Comparison of ENCODE assay signal across 8 mouse cellular contexts in the genomic region with DNA sequence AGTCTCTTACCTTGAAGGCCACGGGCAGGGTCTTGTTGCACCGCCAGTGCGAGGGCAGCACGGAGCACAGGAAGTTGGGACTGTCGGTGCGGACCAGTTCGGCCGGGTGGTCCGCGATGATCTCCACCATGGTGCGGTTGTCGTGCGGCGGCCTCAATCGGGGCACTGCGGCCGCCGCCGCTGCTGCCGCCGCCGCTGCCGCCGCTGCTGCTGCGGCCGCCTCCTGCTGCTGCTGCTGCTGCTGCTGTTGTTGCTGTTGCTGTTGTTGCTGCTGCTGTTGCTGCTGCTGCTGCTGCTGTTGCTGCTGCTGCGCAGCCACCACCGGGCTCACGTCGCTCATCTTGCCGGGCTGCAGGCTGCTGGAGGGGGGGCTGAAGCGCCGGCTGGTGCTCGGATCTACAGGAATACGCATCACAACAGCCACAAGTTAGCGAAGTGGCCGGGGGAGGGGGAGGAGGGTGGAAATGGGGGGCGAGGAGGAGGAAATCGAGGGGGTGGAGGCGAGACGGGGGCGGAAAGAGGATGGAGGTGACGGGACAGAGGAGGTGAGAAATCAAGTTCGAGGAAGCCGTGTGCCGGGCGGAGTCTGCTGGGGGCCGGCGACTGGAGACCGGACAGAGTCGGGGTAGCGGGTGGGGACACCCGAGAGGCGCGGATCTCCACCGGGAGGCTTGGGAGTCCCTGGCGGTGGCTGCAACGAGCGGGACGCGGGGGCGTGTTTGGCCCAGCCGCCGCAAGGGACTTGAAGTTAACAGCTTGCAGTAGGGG. TPM values are rescaled to one million over a fixed set of nuclear protein-coding genes. Genes with fewer than 3 reads are reported as not detected.
A peak's percentile ranks its signal among the peaks of the same experiment; 100 is the strongest.
DNase-seq lines count a peak whose midpoint lies in the region; ATAC-seq lines count a peak whose summit lies in the region.

No protein-coding gene starts in this region.

- peak overlapping the region; percentile 88 for H3K4me2 ChIP-seq in forebrain, embryonic 14.5 days (ENCODE audit: low read length)
- peak overlapping the region; percentile 89 for H3K4me2 ChIP-seq in hindbrain, embryonic 12.5 days (replicated peaks)
- peak overlapping the region; percentile 90 for H3K4me2 ChIP-seq in limb, embryonic 12.5 days
- peak overlapping the region; percentile 88 for H3K4me2 ChIP-seq in midbrain, embryonic 11.5 days

- H3K9ac ChIP-seq in forebrain, embryonic 14.5 days (ENCODE audit: low read length) = peak overlapping the region; percentile 62
- peak overlapping the region; percentile 67 for H3K9ac ChIP-seq in hindbrain, embryonic 12.5 days
- peak overlapping the region; percentile 82 for H3K9ac ChIP-seq in limb, embryonic 12.5 days (replicated peaks)
- H3K9ac ChIP-seq in midbrain, embryonic 11.5 days (ENCODE audit: low read length) = peak overlapping the region; percentile 71

- H3K4me1 ChIP-seq in forebrain, embryonic 14.5 days (ENCODE audit: control insufficient read depth, insufficient read depth, low read length) = peaks cover 10% of the 10 kb centered on the region; the same call in 1 of the 2 replicates
- peaks cover 30% of the 10 kb centered on the region for H3K4me1 ChIP-seq in hindbrain, embryonic 12.5 days
- peaks cover 38% of the 10 kb centered on the region for H3K4me1 ChIP-seq in limb, embryonic 12.5 days (replicated peaks)
- peaks cover 19% of the 10 kb centered on the region for H3K4me1 ChIP-seq in midbrain, embryonic 11.5 days (ENCODE audit: control insufficient read depth, insufficient read depth, low read length)

- WGBS in forebrain, embryonic 14.5 days = under 1% methylated on average over 48 of the region's 64 CpGs
- under 1% methylated on average over 47 of the region's 64 CpGs for WGBS in hindbrain, embryonic 12.5 days
- under 1% methylated on average over 63 of the region's 64 CpGs for WGBS in limb, embryonic 12.5 days
- under 1% methylated on average over 59 of the region's 64 CpGs for WGBS in midbrain, embryonic 11.5 days

- no peaks in the 10 kb centered on the region for H3K9me3 ChIP-seq in forebrain, embryonic 14.5 days (replicated peaks; ENCODE audit: control insufficient read depth, low read length)
- H3K9me3 ChIP-seq in hindbrain, embryonic 12.5 days (replicated peaks) = no peaks in the 10 kb centered on the region
- H3K9me3 ChIP-seq in limb, embryonic 12.5 days = no peaks in the 10 kb centered on the region
- H3K9me3 ChIP-seq in midbrain, embryonic 11.5 days (ENCODE audit: control insufficient read depth, low read length) = no peaks in the 10 kb centered on the region

- peak; percentile 18 for ATAC-seq in forebrain, embryonic 14.5 days
- ATAC-seq in hindbrain, embryonic 12.5 days (ENCODE audit: low FRiP score) = peak; percentile 39
- no peak for ATAC-seq in limb, embryonic 12.5 days (ENCODE audit: insufficient number of reproducible peaks, insufficient read depth, low FRiP score, low TSS enrichment, low read depth)
- peak; percentile 38 for ATAC-seq in midbrain, embryonic 11.5 days (ENCODE audit: low FRiP score)

- H3K36me3 ChIP-seq in forebrain, embryonic 14.5 days (ENCODE audit: control insufficient read depth, insufficient read depth, low read length) = no peaks in the 10 kb centered on the region
- H3K36me3 ChIP-seq in hindbrain, embryonic 12.5 days = no peaks in the 10 kb centered on the region
- H3K36me3 ChIP-seq in limb, embryonic 12.5 days = no peaks in the 10 kb centered on the region
- H3K36me3 ChIP-seq in midbrain, embryonic 11.5 days (ENCODE audit: control insufficient read depth, insufficient read depth, low read length) = no peaks in the 10 kb centered on the region

- no peak overlapping the region for H3K27ac ChIP-seq in forebrain, embryonic 14.5 days (ENCODE audit: low read depth, low read length)
- peak overlapping the region; percentile 18; the same call in 1 of the 2 replicates for H3K27ac ChIP-seq in hindbrain, embryonic 12.5 days
- H3K27ac ChIP-seq in limb, embryonic 12.5 days = peak overlapping the region; percentile 84
- no peak overlapping the region for H3K27ac ChIP-seq in midbrain, embryonic 11.5 days (ENCODE audit: low read depth, low read length)

- peak; percentile 11 to 26 for DNase-seq in cerebellum, adult 18-20 months
- DNase-seq in cerebellum, adult 9-10 months = no peak
- peak; percentile 37 for DNase-seq in R1 (ENCODE audit: low read depth, low spot score)
- peak; percentile 16 for DNase-seq in forebrain, embryonic 14.5 days (ENCODE audit: low spot score)
- DNase-seq in midbrain, embryonic 11.5 days (ENCODE audit: low spot score, missing footprints) = peak; percentile 98
- DNase-seq in spleen, postnatal 10 days (ENCODE audit: low spot score in 2 of 2) = peak; percentile 27 to 49

- peak overlapping the region; percentile 60 for H3K4me3 ChIP-seq in forebrain, embryonic 14.5 days (ENCODE audit: low read depth, low read length)
- peak overlapping the region; percentile 64 for H3K4me3 ChIP-seq in hindbrain, embryonic 12.5 days
- peak overlapping the region; percentile 68 for H3K4me3 ChIP-seq in limb, embryonic 12.5 days (replicated peaks)
- peak overlapping the region; percentile 60 for H3K4me3 ChIP-seq in midbrain, embryonic 11.5 days (ENCODE audit: low read depth, low read length)

- H3K27me3 ChIP-seq in forebrain, embryonic 14.5 days (replicated peaks; ENCODE audit: control insufficient read depth, insufficient read depth, low read length) = peaks cover 70% of the 10 kb centered on the region
- H3K27me3 ChIP-seq in hindbrain, embryonic 12.5 days = peaks cover 70% of the 10 kb centered on the region
- H3K27me3 ChIP-seq in limb, embryonic 12.5 days = peaks cover 70% of the 10 kb centered on the region
- H3K27me3 ChIP-seq in midbrain, embryonic 11.5 days (ENCODE audit: control insufficient read depth, insufficient read depth, low read length) = peaks cover 73% of the 10 kb centered on the region

RNA-seq across cellular contexts. Expression of a gene that starts 41.5 kb away (rescaled TPM):
- 19.0 and 21.3 TPM in 2 replicates for polyA plus RNA-seq in forebrain, embryonic 14.5 days (2014; fragmentation: Nextera tagmentation; extraction: Ambion mirVana)
- 26.2 and 26.9 TPM in 2 replicates for polyA plus RNA-seq in hindbrain, embryonic 12.5 days (2016; fragmentation: Nextera tagmentation; extraction: Ambion mirVana)
- 26.1 and 28.0 TPM in 2 replicates for polyA plus RNA-seq in limb, embryonic 12.5 days (2016; fragmentation: Nextera tagmentation; extraction: Ambion mirVana)
- 27.0 and 33.6 TPM in 2 replicates for polyA plus RNA-seq in midbrain, embryonic 11.5 days (2014; fragmentation: Nextera tagmentation; extraction: Ambion mirVana)

Comparison
In these comparisons a context has a peak if more than half of its experiments do, and no peak if none do; other contexts are left out.
1. H3K27ac ChIP-seq: peak in hindbrain, embryonic 12.5 days (single experiment) and limb, embryonic 12.5 days (single experiment); none in forebrain, embryonic 14.5 days (single experiment) and midbrain, embryonic 11.5 days (single experiment).
2. Peak in every context shown above with its lines, with median percentiles within 50 percentile points of each other: H3K4me2 ChIP-seq, H3K4me3 ChIP-seq and H3K9ac ChIP-seq.